Comparison of ENCODE assay signal across 21 mouse cellular contexts in genomic region chr6:84677770-84678169, GRCm38 (mm10).
DNase-seq lines count a peak whose midpoint lies in the region; ATAC-seq and TF ChIP-seq lines count a peak whose summit lies in the region.
"Had no signal": no experiment of that assay in that cellular context is flagged by ENCODE, and none has a peak within 500 bp of the region (broad histone marks: within the 10 kb centered on the region; RNA-seq: fewer than 3 reads in every experiment).

No protein-coding gene starts in this region.

- no peak for DNase-seq in heart, adult 2 months
- no peak for DNase-seq in heart, postnatal 36 days
- DNase-seq in heart, postnatal 0 days (ENCODE audit: low spot score), result peak; percentile 39
- no peak for DNase-seq in heart, postnatal 4 days
- DNase-seq: adrenal gland, adult 2 months; adrenal gland, postnatal 10 days; adrenal gland, postnatal 25 days; cerebellum, adult 11 months; cerebellum, adult 18-20 months; cerebellum, adult 8-10 months; cerebellum, adult 9-11 months; cerebellum, postnatal 14 days; cerebellum, postnatal 36 days; embryo, embryonic 11 days had no signal

- no peak overlapping the region for H3K4me2 ChIP-seq in heart, postnatal 0 days (ENCODE audit: low read depth, low read length)
- H3K4me2 ChIP-seq: embryonic facial prominence, embryonic 13.5 days; embryonic facial prominence, embryonic 15.5 days; forebrain, embryonic 12.5 days had no signal

- H3K36me3 ChIP-seq in heart, adult 2 months (ENCODE audit: control insufficient read depth, insufficient read depth, low read length), result peaks cover 2% of the 10 kb centered on the region; the same call in 1 of the 2 replicates
- H3K36me3 ChIP-seq in heart, postnatal 0 days (replicated peaks; ENCODE audit: control insufficient read depth, insufficient read depth, low read length), result no peaks in the 10 kb centered on the region; the same call in 1 of the 2 replicates
- H3K36me3 ChIP-seq: embryonic facial prominence, embryonic 13.5 days; embryonic facial prominence, embryonic 15.5 days; forebrain, embryonic 10.5 days; forebrain, embryonic 12.5 days had no signal

- no peak for TF ChIP-seq EP300 in heart, adult 2 months (IDR thresholded peaks at IDR 0.05; ENCODE audit: insufficient read depth, low read depth, low read length)
- TF ChIP-seq EP300 in heart, postnatal 0 days (IDR thresholded peaks at IDR 0.05; ENCODE audit: low read depth), result no peak

- TF ChIP-seq POLR2A in heart, adult 2 months (IDR thresholded peaks at IDR 0.05; ENCODE audit: insufficient read depth, low read depth, low read length), result no peak

- H3K4me3 ChIP-seq in heart, adult 2 months, result no peak overlapping the region
- H3K4me3 ChIP-seq in heart, postnatal 0 days (ENCODE audit: low read depth, low read length), result no peak overlapping the region
- H3K4me3 ChIP-seq: embryonic facial prominence, embryonic 13.5 days; embryonic facial prominence, embryonic 15.5 days; erythroblast, embryonic 14.5 days; forebrain, embryonic 10.5 days; forebrain, embryonic 12.5 days had no signal

- 0 out of 2 replicates have a peak overlapping the region, but pooled peaks have one; percentile 17 for H3K27ac ChIP-seq in heart, adult 2 months
- H3K27ac ChIP-seq in heart, postnatal 0 days (ENCODE audit: low read depth), result no peak overlapping the region
- H3K27ac ChIP-seq: embryonic facial prominence, embryonic 13.5 days; embryonic facial prominence, embryonic 15.5 days; forebrain, embryonic 10.5 days; forebrain, embryonic 12.5 days had no signal

- no peaks in the 10 kb centered on the region for H3K9me3 ChIP-seq in heart, postnatal 0 days (replicated peaks; ENCODE audit: control insufficient read depth, low read length)
- H3K9me3 ChIP-seq: embryonic facial prominence, embryonic 15.5 days; forebrain, embryonic 12.5 days had no signal

- no peaks in the 10 kb centered on the region for H3K27me3 ChIP-seq in heart, adult 2 months (ENCODE audit: control insufficient read depth, insufficient read depth, low read length)
- no peaks in the 10 kb centered on the region for H3K27me3 ChIP-seq in heart, postnatal 0 days (ENCODE audit: control insufficient read depth, insufficient read depth, low read length)
- H3K27me3 ChIP-seq: embryonic facial prominence, embryonic 13.5 days; embryonic facial prominence, embryonic 15.5 days; forebrain, embryonic 12.5 days had no signal

- whole genome bisulfite sequencing in heart, adult 2 months, result 63% methylated on average over 3 of the region's 3 CpGs
- WGBS in heart, postnatal 0 days, result 59% methylated on average over 3 of the region's 3 CpGs

- intact Hi-C loops in heart, adult 2 months (cut with DNase I), result no loop called here
- intact Hi-C loops in heart, postnatal 36 days (cut with DNase I), result no loop called here

- no peak overlapping the region for H3K9ac ChIP-seq in heart, adult 2 months (ENCODE audit: low read depth, low read length)
- no peak overlapping the region for H3K9ac ChIP-seq in heart, postnatal 0 days (replicated peaks; ENCODE audit: low read depth, low read length)
- H3K9ac ChIP-seq: embryonic facial prominence, embryonic 13.5 days; embryonic facial prominence, embryonic 15.5 days; forebrain, embryonic 12.5 days had no signal

- no peak for TF ChIP-seq CTCF in heart, adult 2 months (IDR thresholded peaks at IDR 0.05)
- no peak for TF ChIP-seq CTCF in heart, postnatal 0 days (IDR thresholded peaks at IDR 0.05; ENCODE audit: low read depth)

- no peak for ATAC-seq in heart, postnatal 0 days (ENCODE audit: insufficient read depth, low read depth)
- ATAC-seq: forebrain, embryonic 14.5 days; forebrain, embryonic 16.5 days had no signal

- H3K79me2 ChIP-seq in heart, adult 2 months (replicated peaks; ENCODE audit: control insufficient read depth, insufficient read depth, low read length), result no peaks in the 10 kb centered on the region

- H3K4me1 ChIP-seq in heart, adult 2 months (ENCODE audit: control insufficient read depth, insufficient read depth, low read length), result no peaks in the 10 kb centered on the region
- no peaks in the 10 kb centered on the region for H3K4me1 ChIP-seq in heart, postnatal 0 days (ENCODE audit: control insufficient read depth, insufficient read depth)
- H3K4me1 ChIP-seq: embryonic facial prominence, embryonic 13.5 days; embryonic facial prominence, embryonic 15.5 days; forebrain, embryonic 10.5 days; forebrain, embryonic 12.5 days had no signal
